Mouse (Mus musculus): ENCODE data around the gene Mipol1.
"Not testable (repeated sequence)": the region's sequence is repeated elsewhere in the genome, so short reads cannot be mapped to it uniquely, and the experiment has no call there.

- not testable (repeated sequence) for TF ChIP-seq CTCF (IDR thresholded peaks at IDR 0.05; ENCODE audit: control insufficient read depth, insufficient read depth, insufficient read length); FOSL1 (IDR thresholded peaks at IDR 0.05; ENCODE audit: insufficient read depth, low read length, poor library complexity, severe bottlenecking)
These were observed 206.9 kb downstream of the Mipol1 start for GRCm38 (mm10) chr12:57436939-57437659.
